Mouse (Mus musculus): ENCODE data around the gene Dennd2a. TPM values are rescaled to one million over a fixed set of nuclear protein-coding genes. Genes with fewer than 3 reads are reported as not detected.

Dennd2a gene
- polyA plus RNA-seq, 1 experiment from 2014 or later: 33.1 TPM

DNA sequence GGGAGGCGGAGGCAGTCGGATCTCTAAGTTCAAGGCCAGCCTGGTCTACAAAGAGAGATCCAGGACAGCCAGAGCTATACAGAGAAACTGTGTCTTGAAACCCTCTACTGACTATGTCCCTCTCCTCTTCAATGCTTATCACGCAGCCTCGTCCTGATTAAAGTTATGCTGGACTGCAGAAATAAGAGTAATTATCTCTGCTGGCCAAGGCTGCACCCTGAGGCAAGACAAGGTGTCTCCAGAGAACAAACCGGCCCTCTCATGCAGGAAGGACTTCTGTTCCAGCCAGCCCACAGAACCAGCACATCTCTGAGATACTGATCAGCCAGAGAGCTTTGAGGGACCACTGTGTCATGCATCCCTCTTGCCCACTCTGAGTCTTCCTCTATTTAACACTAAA lies 121.8 kb downstream of the Dennd2a start:
- H3K4me3 ChIP-seq (ENCODE audit: low read depth, low read length): no peak overlapping the region
- DNase-seq: no peak
- TF ChIP-seq CTCF (IDR thresholded peaks at IDR 0.05; ENCODE audit: low read depth): no peak
- 77% methylated on average over 5 of the region's 5 CpGs for WGBS
- H3K9ac ChIP-seq: no peak overlapping the region
- ATAC-seq (ENCODE audit: insufficient read depth): no peak
- no peak overlapping the region for H3K27ac ChIP-seq (ENCODE audit: low read depth)
- no peaks in the 10 kb centered on the region for H3K36me3 ChIP-seq (ENCODE audit: insufficient read depth)
- no peaks in the 10 kb centered on the region for H3K27me3 ChIP-seq (ENCODE audit: insufficient read depth, low read length)
- no peaks in the 10 kb centered on the region for H3K4me1 ChIP-seq (ENCODE audit: insufficient read depth)
- no peaks in the 10 kb centered on the region for H3K9me3 ChIP-seq (ENCODE audit: low read depth, low read length)
- H3K4me2 ChIP-seq: no peak overlapping the region

DNA sequence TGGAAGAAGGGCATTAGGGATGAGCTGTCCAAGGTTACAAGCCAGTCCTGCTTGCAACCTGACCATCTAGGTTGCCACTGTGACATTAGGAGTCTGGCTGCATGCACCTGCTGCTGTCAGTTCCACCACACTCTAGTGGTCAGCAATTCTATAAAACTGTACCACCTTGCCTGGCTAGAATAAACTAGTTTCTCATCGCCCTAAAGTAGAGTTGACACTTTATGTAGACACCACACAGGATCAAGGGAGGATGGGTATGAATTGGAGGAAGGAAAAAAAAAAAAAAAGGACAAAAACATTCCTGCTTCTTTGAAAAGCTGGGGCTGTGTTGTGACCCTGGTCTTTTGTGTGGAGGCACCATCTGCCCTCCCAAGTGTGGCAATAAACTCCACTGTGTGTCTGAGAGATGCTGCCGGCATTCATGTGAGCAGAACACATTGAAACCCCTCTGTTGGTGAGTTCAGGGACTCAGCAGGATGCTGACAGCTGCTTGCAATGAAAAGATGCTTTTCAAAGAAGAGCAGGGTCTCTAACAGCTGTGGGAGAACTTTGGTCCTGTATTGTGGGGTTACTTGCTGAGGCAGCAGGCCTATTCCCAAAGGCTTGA lies 122.7 kb downstream of the Dennd2a start:
- no peak for ATAC-seq (ENCODE audit: insufficient read depth)
- Histone ChIP-seq H3K4me2 (no peak overlapping the region), H3K27me3 (ENCODE audit: insufficient read depth, low read length) (no peaks in the 10 kb centered on the region), H3K36me3 (ENCODE audit: insufficient read depth) (no peaks in the 10 kb centered on the region), H3K27ac (ENCODE audit: low read depth) (no peak overlapping the region), H3K9me3 (ENCODE audit: low read depth, low read length) (no peaks in the 10 kb centered on the region), H3K9ac (no peak overlapping the region), H3K4me3 (ENCODE audit: low read depth, low read length) (no peak overlapping the region), H3K4me1 (ENCODE audit: insufficient read depth) (no peaks in the 10 kb centered on the region)
- WGBS: 76% methylated on average over 2 of the region's 2 CpGs
- DNase-seq: no peak
- TF ChIP-seq CTCF (IDR thresholded peaks at IDR 0.05; ENCODE audit: low read depth): no peak

DNA sequence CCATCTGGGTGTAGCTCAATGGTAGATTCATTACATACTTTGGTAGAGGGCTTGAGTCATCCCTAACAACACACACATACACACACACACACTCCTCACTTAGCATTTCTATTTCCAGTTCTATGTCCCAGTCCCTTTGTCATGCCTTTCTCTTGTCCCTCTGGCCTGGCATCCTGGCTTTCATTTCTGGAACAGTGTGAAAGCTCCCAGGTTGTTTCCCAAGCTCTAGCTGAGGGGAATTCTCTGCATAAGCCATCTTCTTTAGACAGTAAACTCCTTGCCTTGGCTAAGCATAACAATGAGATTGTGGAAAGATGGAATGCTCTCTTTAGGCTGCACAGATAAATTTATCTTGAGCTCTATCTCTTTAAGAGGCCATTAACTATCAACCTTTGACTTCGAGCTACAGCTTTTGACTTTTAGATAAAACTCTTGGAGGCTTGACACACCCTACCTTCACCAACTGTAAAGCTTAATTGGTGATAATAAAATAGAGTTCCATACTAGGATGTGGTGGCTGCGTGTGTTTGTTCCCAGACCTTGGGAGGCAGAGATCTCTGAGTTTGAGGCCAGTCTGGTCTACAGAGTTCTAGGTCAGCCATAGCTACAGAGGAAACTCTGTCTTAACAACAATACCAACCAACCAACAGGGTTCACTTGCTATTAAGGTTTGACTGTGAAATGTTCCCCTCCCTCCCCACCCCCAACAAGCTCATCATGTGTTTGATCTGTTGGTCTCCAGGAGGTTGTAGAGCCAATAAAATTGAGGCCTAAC lies 123.4 kb downstream of the Dennd2a start:
- TF ChIP-seq CTCF (IDR thresholded peaks at IDR 0.05; ENCODE audit: low read depth): no peak
- H3K9me3 ChIP-seq (ENCODE audit: low read depth, low read length): no peaks in the 10 kb centered on the region
- whole genome bisulfite sequencing: 65% methylated on average over 2 of the region's 2 CpGs

DNA sequence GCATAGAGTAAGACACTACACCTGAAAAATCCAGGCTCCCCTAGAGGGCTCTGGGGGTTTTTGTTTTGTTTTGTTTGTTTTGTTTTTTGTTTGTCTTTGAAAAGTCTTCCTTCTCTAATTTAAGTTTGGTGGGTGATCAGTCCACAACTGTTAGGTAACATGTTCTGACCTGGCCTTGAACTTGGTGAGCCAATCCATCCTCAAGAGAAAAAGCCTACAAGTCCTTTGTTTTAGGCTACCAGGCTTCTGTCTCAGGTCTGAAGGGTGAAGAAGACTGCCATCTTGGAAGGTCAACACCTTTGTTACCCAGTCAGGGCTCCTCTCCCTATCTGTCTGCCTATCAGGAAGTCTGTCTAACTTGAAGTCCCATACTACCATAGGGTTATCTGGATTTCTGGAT lies 124.0 kb downstream of the Dennd2a start:
- no peaks in the 10 kb centered on the region for H3K27me3 ChIP-seq (ENCODE audit: insufficient read depth, low read length)
- no peak overlapping the region for H3K4me2 ChIP-seq
- DNase-seq (no peak), ATAC-seq (ENCODE audit: insufficient read depth) (no peak)
- no peaks in the 10 kb centered on the region for H3K4me1 ChIP-seq (ENCODE audit: insufficient read depth)
- no peak for TF ChIP-seq CTCF (IDR thresholded peaks at IDR 0.05; ENCODE audit: low read depth)
- H3K36me3 ChIP-seq (ENCODE audit: insufficient read depth): no peaks in the 10 kb centered on the region
- no peak overlapping the region for H3K9ac ChIP-seq
- no peak overlapping the region for H3K27ac ChIP-seq (ENCODE audit: low read depth)
- H3K4me3 ChIP-seq (ENCODE audit: low read depth, low read length): no peak overlapping the region
- H3K9me3 ChIP-seq (ENCODE audit: low read depth, low read length): no peaks in the 10 kb centered on the region

More for the DNA sequence above, 123.4 kb downstream of the Dennd2a start:
- no peak overlapping the region for H3K9ac ChIP-seq
- H3K4me3 ChIP-seq (ENCODE audit: low read depth, low read length): no peak overlapping the region
- H3K4me1 ChIP-seq (ENCODE audit: insufficient read depth): no peaks in the 10 kb centered on the region
- H3K36me3 ChIP-seq (ENCODE audit: insufficient read depth): no peaks in the 10 kb centered on the region
- no peaks in the 10 kb centered on the region for H3K27me3 ChIP-seq (ENCODE audit: insufficient read depth, low read length)
- no peak for DNase-seq
- no peak overlapping the region for H3K4me2 ChIP-seq
- ATAC-seq (ENCODE audit: insufficient read depth): no peak
- no peak overlapping the region for H3K27ac ChIP-seq (ENCODE audit: low read depth)

DNA sequence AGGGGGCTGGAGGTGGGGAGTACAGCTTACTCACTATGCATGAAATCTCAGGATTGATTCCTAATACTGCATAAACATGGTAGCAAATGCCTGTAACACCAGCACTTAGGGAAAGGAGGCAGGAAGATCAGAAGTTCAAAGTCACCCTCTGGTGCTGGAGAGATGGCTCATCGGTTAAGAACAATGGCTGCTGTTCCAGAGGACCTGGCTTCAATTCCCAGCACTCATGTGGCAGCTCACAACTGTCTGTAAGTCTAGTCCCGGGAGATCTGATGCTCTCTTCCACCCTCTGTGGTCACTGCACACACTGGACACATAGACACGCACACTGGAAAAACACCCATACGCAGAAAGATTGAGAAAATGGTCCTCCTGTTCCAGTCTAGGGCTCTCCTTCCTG lies 124.5 kb downstream of the Dennd2a start:
- Histone ChIP-seq H3K9me3 (ENCODE audit: low read depth, low read length) (no peaks in the 10 kb centered on the region), H3K9ac (no peak overlapping the region), H3K27me3 (ENCODE audit: insufficient read depth, low read length) (no peaks in the 10 kb centered on the region), H3K4me3 (ENCODE audit: low read depth, low read length) (no peak overlapping the region), H3K4me2 (no peak overlapping the region), H3K27ac (ENCODE audit: low read depth) (no peak overlapping the region), H3K4me1 (ENCODE audit: insufficient read depth) (no peaks in the 10 kb centered on the region), H3K36me3 (ENCODE audit: insufficient read depth) (no peaks in the 10 kb centered on the region)
- DNase-seq: no peak
- ATAC-seq (ENCODE audit: insufficient read depth): no peak
- WGBS: 77% methylated on average over 4 of the region's 4 CpGs
- TF ChIP-seq CTCF (IDR thresholded peaks at IDR 0.05; ENCODE audit: low read depth): no peak

DNA sequence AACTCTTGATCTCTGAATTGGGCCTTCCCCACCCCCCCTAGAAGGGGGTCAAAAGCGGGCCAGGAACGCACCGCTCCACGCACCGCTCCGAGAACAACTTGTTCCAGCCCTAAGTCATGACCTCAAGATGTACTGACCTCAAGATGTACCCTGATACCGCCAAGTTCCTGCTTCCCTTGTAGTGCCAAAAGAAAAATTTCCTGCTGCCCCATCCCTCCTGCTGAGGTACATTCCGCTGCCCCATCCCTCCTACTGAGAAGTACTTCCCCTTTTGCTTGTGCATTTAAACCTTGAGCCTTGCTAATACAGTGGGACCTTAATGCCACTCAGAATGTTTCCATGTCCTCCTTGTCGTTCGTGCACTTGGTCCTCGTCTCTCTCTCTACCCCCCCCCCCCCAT lies 126.9 kb downstream of the Dennd2a start:
- Histone ChIP-seq H3K4me3 (ENCODE audit: low read depth, low read length) (no peak overlapping the region), H3K27me3 (ENCODE audit: insufficient read depth, low read length) (no peaks in the 10 kb centered on the region), H3K4me2 (no peak overlapping the region), H3K27ac (ENCODE audit: low read depth) (no peak overlapping the region), H3K4me1 (ENCODE audit: insufficient read depth) (no peaks in the 10 kb centered on the region), H3K9me3 (ENCODE audit: low read depth, low read length) (no peaks in the 10 kb centered on the region), H3K36me3 (ENCODE audit: insufficient read depth) (no peaks in the 10 kb centered on the region), H3K9ac (no peak overlapping the region)
- ATAC-seq (ENCODE audit: insufficient read depth) (no peak), DNase-seq (no peak)
- WGBS: 67% methylated on average over 11 of the region's 11 CpGs
- TF ChIP-seq CTCF (IDR thresholded peaks at IDR 0.05; ENCODE audit: low read depth): no peak

DNA sequence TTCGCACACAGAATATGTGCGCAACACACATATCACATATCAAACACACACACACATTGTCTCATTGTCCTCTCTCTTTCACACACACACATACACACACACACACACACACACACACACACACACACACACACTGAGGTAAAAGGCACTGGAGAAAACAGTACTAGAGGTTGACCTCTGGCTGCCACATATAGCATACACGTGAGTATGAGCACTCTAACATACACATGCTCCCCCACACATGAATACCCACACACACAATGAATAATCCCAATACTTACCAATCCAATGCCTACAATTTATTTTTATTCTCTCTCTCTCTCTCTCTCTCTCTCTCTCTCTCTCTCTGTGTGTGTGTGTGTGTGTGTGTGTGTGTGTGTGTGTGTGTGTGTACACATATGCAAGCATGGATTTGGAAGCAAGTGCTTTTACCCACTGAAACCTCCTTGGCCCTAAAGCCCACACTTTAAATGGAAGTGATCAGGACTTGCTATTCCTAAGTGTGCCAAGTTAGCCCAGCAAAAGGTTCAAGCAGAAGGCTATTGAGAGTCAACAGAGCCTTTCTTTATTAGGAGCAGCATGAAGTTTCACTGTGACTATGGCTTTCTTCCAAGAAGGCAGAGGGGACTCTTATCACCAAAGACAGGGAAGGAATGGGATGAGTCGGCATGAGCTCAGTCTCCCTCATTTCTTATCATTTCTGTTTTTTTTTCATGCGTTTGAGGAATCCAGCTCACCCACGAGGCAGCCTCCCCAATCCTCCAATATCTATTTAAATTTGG lies 128.5 kb downstream of the Dennd2a start:
- Histone ChIP-seq H3K4me2 (no peak overlapping the region), H3K9me3 (ENCODE audit: low read depth, low read length) (no peaks in the 10 kb centered on the region), H3K27ac (ENCODE audit: low read depth) (no peak overlapping the region), H3K4me1 (ENCODE audit: insufficient read depth) (no peaks in the 10 kb centered on the region), H3K36me3 (ENCODE audit: insufficient read depth) (no peaks in the 10 kb centered on the region), H3K27me3 (ENCODE audit: insufficient read depth, low read length) (no peaks in the 10 kb centered on the region), H3K4me3 (ENCODE audit: low read depth, low read length) (no peak overlapping the region), H3K9ac (no peak overlapping the region)
- WGBS: 51% methylated on average over 6 of the region's 6 CpGs
- TF ChIP-seq CTCF (IDR thresholded peaks at IDR 0.05; ENCODE audit: low read depth): no peak
- DNase-seq (peak; percentile 26), ATAC-seq (ENCODE audit: insufficient read depth) (no peak)

Data from lung, embryonic 14.5 days (tissue).